Mouse (Mus musculus): ENCODE data around the gene Dmrtb1. TPM values are rescaled to one million over a fixed set of nuclear protein-coding genes. Genes with fewer than 3 reads are reported as not detected.
A peak's percentile ranks its signal among the peaks of the same experiment; 100 is the strongest.

Gene Dmrtb1
- polyA plus RNA-seq, 1 experiment, result not detected

DNA sequence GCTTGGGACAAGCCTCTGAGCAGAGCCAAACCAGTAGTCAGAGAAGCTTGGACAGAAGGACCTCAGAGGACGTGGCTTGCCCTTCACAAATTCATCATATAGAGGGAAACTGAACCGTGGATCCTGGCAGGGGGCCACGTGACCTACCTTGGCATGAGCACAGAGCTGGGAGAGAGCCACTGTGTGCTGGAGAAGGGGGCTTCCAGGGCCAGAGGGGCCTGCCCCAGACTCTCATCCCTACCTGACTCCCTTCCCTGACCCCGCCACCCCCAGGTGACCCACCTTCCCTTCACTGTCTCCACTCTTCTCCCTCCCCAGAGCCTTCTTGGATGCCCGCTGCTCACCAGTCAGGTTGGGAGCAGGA, 30.8 kb downstream of the Dmrtb1 start:
- Histone ChIP-seq H3K9me3 (no peaks in the 10 kb centered on the region), H3K36me3 (replicated peaks; ENCODE audit: low read length) (no peaks in the 10 kb centered on the region), H3K4me3 (replicated peaks) (no peak overlapping the region), H3K4me1 (peaks cover 9% of the 10 kb centered on the region), H3K27me3 (replicated peaks) (peaks cover 80% of the 10 kb centered on the region)
- TF ChIP-seq GATA1 (IDR thresholded peaks at IDR 0.05; ENCODE audit: borderline replicate concordance, low read length) (no peak), FLI1 (IDR thresholded peaks at IDR 0.05; ENCODE audit: low read length) (no peak)

DNA sequence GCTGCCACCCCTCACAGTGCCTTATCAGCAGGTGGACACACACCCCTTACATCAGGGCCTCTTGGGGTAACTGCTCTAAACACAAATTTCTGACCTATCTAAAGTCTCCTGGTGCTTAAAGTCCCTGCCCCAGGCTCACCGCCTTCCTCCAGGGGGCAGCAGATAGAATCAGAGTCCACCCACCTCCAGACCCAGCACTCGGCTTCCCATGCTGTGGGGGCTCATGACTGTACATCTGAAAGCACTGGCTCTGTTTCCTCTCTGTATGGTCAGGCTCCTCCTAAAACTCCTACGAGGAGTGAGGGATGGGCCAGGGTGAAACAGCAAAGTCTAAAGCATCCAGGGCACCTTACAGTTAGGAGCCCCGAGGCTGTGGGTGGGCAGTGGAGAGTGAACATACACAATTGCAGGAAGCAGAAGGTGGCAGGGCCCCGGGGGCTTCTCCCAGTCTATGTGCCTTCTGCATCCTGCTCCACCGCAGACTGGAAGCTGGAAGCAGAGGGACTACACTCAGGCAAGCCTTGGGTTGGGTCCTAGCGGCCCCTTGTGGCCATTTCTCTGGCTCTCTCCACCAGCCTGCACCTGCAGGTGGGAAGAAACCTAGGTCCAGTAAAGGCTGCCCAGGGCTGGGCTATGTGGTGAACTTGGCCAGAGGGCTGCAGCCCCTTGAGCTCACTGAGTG, 31.3 kb downstream of the Dmrtb1 start:
- peaks cover 75% of the 10 kb centered on the region for H3K27me3 ChIP-seq (replicated peaks)
- H3K4me3 ChIP-seq (replicated peaks), result peak overlapping the region; percentile 75
- H3K4me1 ChIP-seq, result peaks cover 9% of the 10 kb centered on the region
- H3K36me3 ChIP-seq (replicated peaks; ENCODE audit: low read length), result no peaks in the 10 kb centered on the region
- TF ChIP-seq GATA1 (IDR thresholded peaks at IDR 0.05; ENCODE audit: borderline replicate concordance, low read length) (no peak), FLI1 (IDR thresholded peaks at IDR 0.05; ENCODE audit: low read length) (no peak)
- H3K9me3 ChIP-seq, result no peaks in the 10 kb centered on the region

DNA sequence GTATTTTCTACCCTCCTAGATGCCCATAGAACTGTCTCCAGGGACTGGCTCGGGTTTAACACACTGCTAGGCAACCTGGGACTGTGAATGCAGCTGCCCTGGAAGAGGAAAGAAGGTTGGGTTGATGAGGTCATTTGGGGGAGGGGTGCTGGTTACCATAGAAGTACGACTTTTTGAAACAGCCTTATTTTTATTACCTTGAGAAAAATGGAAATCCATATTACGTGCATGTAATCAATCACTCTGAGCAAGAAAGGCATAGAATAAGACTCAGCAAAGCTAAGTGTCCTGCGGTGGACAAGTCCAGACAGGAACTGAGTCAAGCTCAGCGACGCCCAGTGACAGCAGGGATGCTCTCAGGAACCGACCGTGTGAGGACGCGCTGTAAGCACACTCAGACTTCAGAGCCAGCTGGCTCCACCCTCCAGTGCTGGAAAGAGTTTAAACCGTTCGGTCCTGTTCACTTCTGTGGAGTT, 33.0 kb downstream of the Dmrtb1 start:
- peaks cover 62% of the 10 kb centered on the region for H3K27me3 ChIP-seq (replicated peaks)
- H3K9me3 ChIP-seq, result no peaks in the 10 kb centered on the region
- no peak overlapping the region for H3K4me3 ChIP-seq (replicated peaks)
- TF ChIP-seq FLI1 (IDR thresholded peaks at IDR 0.05; ENCODE audit: low read length) (no peak), GATA1 (IDR thresholded peaks at IDR 0.05; ENCODE audit: borderline replicate concordance, low read length) (no peak)
- H3K4me1 ChIP-seq, result peaks cover 9% of the 10 kb centered on the region
- H3K36me3 ChIP-seq (replicated peaks; ENCODE audit: low read length), result no peaks in the 10 kb centered on the region

DNA sequence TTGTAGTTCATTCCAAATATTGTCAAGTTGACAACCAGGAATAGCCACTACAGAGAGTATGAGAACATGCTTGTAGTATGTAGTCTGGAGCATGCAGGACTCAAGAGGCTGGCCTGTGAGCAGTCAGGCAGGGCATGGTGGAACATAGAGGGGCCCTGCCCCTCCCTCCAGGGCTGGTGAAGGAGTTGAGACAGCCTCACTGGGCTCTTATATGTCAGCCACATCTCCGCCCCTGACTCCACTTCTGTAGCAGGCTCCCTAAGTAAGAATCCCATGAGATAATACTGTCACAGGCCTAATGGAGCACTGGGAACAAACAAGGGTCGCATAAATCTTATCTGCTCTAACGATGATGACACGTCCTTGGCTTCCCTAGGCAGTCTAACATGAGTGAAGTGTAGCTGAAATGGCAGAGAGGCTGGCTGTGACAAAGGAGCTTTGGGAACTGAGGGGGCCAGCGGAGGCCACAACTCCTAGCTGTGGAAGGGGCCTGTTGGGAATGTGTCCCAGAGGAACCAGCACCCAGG, 35.0 kb downstream of the Dmrtb1 start:
- H3K4me3 ChIP-seq (replicated peaks), result no peak overlapping the region

DNA sequence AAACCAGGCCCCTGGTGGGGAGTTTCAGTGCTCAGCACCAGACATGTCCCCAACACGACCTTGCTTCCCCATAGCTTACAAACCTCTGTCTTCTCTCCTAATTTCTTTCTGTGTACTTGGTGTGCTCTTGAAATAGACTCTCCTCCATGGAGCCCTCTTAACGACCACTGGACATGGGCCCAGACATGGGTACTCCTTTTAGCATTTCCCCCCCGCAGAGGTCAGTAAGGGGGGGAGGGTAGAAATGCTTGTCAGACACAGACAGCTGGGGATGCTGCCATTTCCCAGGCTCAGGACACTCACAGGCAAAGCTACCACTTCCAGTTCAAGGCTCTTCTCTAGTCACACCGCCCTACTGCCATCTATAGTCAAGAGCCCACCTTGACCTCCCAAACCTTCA, 42.4 kb downstream of the Dmrtb1 start:
- Histone ChIP-seq H3K27me3 (replicated peaks) (peaks cover 60% of the 10 kb centered on the region), H3K4me1 (peaks cover 3% of the 10 kb centered on the region; the same call in 1 of the 2 replicates), H3K4me3 (replicated peaks) (no peak overlapping the region), H3K36me3 (replicated peaks; ENCODE audit: low read length) (no peaks in the 10 kb centered on the region), H3K9me3 (peaks cover 4% of the 10 kb centered on the region; the same call in 1 of the 2 replicates)
- TF ChIP-seq FLI1 (IDR thresholded peaks at IDR 0.05; ENCODE audit: low read length) (no peak), GATA1 (IDR thresholded peaks at IDR 0.05; ENCODE audit: borderline replicate concordance, low read length) (no peak)

More for the DNA sequence above, 35.0 kb downstream of the Dmrtb1 start:
- Histone ChIP-seq H3K9me3 (no peaks in the 10 kb centered on the region), H3K36me3 (replicated peaks; ENCODE audit: low read length) (no peaks in the 10 kb centered on the region), H3K4me1 (peaks cover 9% of the 10 kb centered on the region), H3K27me3 (replicated peaks) (peaks cover 48% of the 10 kb centered on the region)
- no peak for TF ChIP-seq FLI1 (IDR thresholded peaks at IDR 0.05; ENCODE audit: low read length)
- no peak for TF ChIP-seq GATA1 (IDR thresholded peaks at IDR 0.05; ENCODE audit: borderline replicate concordance, low read length)

DNA sequence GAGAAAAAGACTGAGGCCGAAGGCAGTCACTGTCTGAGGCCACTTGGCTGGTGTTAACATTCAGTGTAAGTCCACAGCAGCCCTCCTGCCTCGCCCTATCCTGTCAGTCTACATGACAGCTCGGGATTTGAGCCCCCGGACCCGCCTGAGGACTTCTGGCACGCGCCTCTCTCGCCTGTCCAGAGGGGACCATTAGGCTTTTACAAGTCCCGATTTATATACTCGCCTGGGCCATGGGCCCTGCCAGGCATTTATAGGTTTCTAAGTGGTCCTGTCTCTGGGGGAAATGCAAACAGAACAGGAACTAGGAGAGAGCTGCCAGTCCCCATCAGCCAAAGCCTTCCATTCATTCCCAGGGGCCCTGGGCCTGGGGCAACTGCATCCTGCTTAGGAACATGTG, 45.7 kb downstream of the Dmrtb1 start:
- no peaks in the 10 kb centered on the region for H3K36me3 ChIP-seq (replicated peaks; ENCODE audit: low read length)
- no peak overlapping the region for H3K4me3 ChIP-seq (replicated peaks)
- H3K27me3 ChIP-seq (replicated peaks), result peaks cover 81% of the 10 kb centered on the region
- peaks cover 3% of the 10 kb centered on the region; the same call in 1 of the 2 replicates for H3K4me1 ChIP-seq
- no peak for TF ChIP-seq FLI1 (IDR thresholded peaks at IDR 0.05; ENCODE audit: low read length)
- no peak for TF ChIP-seq GATA1 (IDR thresholded peaks at IDR 0.05; ENCODE audit: borderline replicate concordance, low read length)
- H3K9me3 ChIP-seq, result peaks cover 4% of the 10 kb centered on the region; the same call in 1 of the 2 replicates

DNA sequence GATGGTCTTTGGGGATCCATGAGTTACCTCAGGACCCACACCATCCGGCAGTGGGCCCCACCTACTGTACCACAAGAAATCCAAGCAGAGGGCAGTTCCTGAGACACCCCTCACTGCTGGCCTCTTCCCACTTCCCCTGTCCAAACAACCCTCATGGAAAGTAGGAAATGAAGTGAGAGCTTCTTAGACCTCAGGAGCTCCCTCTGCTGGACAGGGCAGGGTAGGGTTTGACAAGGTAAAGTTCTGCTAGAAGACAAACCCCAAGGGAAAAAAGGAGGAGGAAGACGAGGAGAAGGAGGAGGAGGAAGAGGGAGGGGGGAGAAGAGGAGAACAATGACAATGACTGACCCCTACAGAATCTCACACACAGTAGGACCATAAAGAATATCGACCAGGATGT, 46.4 kb downstream of the Dmrtb1 start:
- Histone ChIP-seq H3K36me3 (replicated peaks; ENCODE audit: low read length) (no peaks in the 10 kb centered on the region), H3K4me1 (peaks cover 3% of the 10 kb centered on the region; the same call in 1 of the 2 replicates), H3K4me3 (replicated peaks) (no peak overlapping the region), H3K9me3 (peaks cover 4% of the 10 kb centered on the region; the same call in 1 of the 2 replicates), H3K27me3 (replicated peaks) (peaks cover 83% of the 10 kb centered on the region)
- no peak for TF ChIP-seq GATA1 (IDR thresholded peaks at IDR 0.05; ENCODE audit: borderline replicate concordance, low read length)

DNA sequence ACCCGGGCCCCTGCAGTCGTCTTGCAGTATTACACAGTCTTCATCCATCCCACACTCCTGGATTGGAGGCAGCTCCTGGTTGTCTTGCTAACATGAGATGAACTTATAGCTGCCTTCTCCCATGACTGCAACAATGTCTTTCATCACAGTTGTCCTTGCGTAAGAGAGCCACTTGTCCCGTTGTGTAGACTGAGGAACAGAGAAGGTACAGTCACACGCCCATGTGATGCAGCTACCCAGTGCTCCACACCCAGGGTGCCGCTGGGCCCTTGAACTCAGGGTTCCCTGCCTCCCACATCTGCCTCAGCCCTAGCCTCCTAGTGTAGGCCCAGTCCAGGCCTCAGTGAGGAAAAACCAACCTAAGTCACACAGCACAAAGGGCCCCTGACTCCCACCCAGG, 47.9 kb downstream of the Dmrtb1 start:
- Histone ChIP-seq H3K9me3 (no peaks in the 10 kb centered on the region), H3K4me3 (replicated peaks) (no peak overlapping the region), H3K4me1 (peaks cover 3% of the 10 kb centered on the region; the same call in 1 of the 2 replicates), H3K36me3 (replicated peaks; ENCODE audit: low read length) (no peaks in the 10 kb centered on the region), H3K27me3 (replicated peaks) (peaks cover 90% of the 10 kb centered on the region)
- TF ChIP-seq GATA1 (IDR thresholded peaks at IDR 0.05; ENCODE audit: borderline replicate concordance, low read length), result no peak
- TF ChIP-seq FLI1 (IDR thresholded peaks at IDR 0.05; ENCODE audit: low read length), result no peak

DNA sequence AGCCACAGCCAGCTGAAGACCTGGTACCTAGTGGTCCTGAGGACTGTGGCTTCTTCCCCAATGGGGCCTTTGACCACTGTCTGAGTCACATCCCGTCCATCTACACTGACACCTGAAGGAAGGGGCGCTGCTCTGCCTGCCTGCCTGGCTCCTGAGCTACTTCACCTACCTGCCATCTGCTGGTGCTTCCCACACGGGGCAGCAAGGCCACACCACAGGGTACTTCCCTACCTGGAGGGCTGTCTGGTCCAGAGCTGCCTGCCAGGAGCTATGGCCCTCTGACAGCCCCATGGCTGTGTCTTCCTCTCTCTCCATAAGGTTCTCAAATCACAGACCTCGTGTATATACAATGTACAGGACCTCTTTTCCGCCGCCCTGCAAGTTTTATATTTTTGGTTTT, 49.4 kb downstream of the Dmrtb1 start:
- TF ChIP-seq GATA1 (IDR thresholded peaks at IDR 0.05; ENCODE audit: borderline replicate concordance, low read length) (no peak), FLI1 (IDR thresholded peaks at IDR 0.05; ENCODE audit: low read length) (no peak)
- no peaks in the 10 kb centered on the region for H3K9me3 ChIP-seq
- no peaks in the 10 kb centered on the region for H3K36me3 ChIP-seq (replicated peaks; ENCODE audit: low read length)
- no peak overlapping the region for H3K4me3 ChIP-seq (replicated peaks)
- peaks cover 92% of the 10 kb centered on the region for H3K27me3 ChIP-seq (replicated peaks)
- H3K4me1 ChIP-seq, result peaks cover 3% of the 10 kb centered on the region; the same call in 1 of the 2 replicates

DNA sequence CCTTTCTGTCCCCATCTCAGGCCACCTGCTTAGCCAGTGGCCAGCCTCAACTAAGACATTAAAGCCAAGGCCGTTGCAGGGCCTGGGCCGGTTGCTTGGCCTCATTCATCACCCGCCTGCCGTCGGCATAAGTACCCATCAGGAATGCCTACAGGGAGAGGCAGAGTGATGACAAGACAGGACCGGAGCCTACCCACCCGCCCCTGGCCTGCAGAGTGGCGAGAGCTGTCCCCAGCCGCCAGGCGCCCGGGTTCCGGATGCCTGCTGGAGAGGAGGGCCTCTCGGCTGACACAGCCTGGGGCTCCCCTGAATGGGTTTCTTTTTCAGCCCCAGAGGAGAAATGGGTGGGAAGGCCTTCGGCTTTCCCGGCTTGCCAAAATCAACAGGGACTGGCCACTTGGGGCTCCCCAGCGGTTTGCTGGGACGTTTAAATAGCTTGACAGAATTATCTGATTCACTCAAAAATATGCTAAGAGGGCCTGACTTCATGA, 55.1 kb downstream of the Dmrtb1 start:
- Histone ChIP-seq H3K4me1 (no peaks in the 10 kb centered on the region), H3K27me3 (replicated peaks) (peaks cover 99% of the 10 kb centered on the region), H3K36me3 (replicated peaks; ENCODE audit: low read length) (no peaks in the 10 kb centered on the region), H3K4me3 (replicated peaks) (no peak overlapping the region), H3K9me3 (no peaks in the 10 kb centered on the region)
- TF ChIP-seq GATA1 (IDR thresholded peaks at IDR 0.05; ENCODE audit: borderline replicate concordance, low read length) (no peak), FLI1 (IDR thresholded peaks at IDR 0.05; ENCODE audit: low read length) (no peak)

Measured in megakaryocyte, embryonic 14.5 days (primary cell).